Mouse (Mus musculus): ENCODE measurements around the gene AL607142.1.

The AL607142.1 gene

DNA sequence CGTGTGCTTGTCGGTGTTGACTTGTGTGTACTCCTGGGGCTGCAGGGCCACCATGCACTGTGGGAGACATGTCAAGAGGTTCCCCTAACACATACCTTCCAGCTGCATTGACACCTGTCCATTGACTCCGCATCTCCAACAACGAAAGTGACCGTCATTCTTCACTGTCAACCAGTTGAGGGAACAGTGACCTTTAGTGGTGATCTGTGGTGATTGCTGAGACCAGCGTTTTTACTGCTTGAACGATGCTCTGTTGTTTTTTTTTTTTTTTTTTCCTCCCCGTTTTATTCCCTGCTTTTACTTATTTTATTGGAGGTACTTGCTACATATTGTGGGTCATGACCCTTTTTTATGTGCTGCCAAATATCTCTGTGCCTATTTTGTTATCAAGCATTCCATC, 7.3 kb upstream of the AL607142.1 start:
- DNase-seq (ENCODE audit: low spot score): no peak

DNA sequence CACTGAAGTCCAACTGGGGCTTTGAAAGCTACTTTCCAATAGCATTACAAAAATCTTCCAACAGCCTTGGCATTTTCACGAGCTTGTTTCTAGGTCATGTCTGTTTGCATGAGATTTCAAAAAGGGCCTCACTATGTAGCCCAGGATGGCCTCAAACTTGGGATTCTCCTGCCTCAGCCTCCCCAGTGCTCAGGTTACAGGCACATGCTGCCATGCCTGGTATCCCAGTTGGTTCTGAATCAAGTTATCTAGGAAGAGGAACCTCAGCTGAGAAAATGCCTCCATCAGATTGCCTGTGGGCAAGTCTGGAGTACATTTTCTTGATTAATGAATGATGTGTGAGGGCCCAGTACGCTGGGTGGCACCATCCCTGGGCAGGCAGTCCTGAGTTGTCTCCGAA, 6.6 kb upstream of the AL607142.1 start:
- no peak for DNase-seq (ENCODE audit: low spot score)

- DNase-seq (ENCODE audit: low spot score): no peak
These were observed 6.0 kb upstream of the AL607142.1 start for GRCm38 (mm10) chr4:120058794-120059193.

GRCm38 (mm10) chr4:120061727-120062126, 3.1 kb upstream of the AL607142.1 start:
- DNase-seq (ENCODE audit: low spot score): no peak

- DNase-seq (ENCODE audit: low spot score): no peak
These were observed 2.6 kb upstream of the AL607142.1 start for GRCm38 (mm10) chr4:120062198-120062597.

DNA sequence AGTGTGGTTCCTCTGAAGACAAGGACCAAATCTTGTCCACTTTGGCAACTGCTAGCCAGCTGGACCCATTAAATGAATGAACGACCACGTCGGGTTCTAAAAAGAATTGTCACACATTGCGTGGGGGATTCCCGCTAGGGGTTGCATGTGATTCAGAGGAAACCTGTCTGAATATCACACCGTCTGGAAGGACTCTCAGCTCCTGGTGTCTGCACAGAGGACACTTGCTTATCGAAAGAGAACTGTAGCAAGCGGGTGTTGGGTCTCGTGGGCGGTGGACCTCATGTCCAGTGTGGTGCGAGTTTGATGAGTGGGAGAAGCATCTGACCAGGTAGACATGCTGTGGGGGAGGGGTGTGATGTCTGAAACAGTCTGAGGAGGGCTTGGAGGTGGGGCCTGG, 2.0 kb upstream of the AL607142.1 start:
- DNase-seq (ENCODE audit: low spot score): no peak

GRCm38 (mm10) chr4:120063353-120064124, 1.3 kb upstream of the AL607142.1 start:
- no peak for DNase-seq (ENCODE audit: low spot score)

- DNase-seq (ENCODE audit: low spot score): peak; percentile 29
These were observed 2.2 kb downstream of the AL607142.1 start for GRCm38 (mm10) chr4:120066841-120067591.

- DNase-seq (ENCODE audit: low spot score): no peak
These were observed 2.9 kb downstream of the AL607142.1 start for GRCm38 (mm10) chr4:120067592-120068235.

DNA sequence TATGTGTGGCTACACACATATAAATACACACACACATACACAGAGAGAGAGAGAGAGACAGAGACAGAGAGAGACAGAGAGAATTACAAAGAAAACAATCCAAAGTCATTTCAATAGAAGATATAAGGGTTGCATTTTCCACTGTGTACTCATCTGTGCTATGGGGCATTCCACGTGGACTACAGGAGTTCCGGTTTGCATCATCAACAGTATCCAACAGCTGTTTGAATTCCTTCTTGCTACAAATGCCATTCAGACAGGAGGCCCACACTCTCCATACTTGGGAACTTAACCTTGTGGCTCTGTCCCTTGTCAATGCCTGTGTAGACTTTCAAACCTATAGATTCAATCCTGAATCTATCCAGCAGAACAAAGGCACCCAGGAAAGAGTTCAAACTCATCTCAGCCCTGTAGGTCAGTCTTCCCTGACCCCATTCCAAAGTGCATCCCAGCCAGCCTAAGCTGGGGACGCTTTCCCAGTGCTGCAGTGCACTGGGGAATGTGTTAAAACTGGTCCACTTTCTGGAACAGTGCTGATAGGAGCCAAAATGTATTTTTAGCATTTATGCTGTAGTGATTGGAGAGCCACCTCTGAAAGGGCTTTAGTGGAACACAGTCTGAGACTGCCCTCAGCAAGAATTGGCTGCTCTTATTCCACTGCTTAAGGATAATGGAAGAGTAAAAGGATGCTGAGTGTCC, 4.2 kb downstream of the AL607142.1 start:
- DNase-seq (ENCODE audit: low spot score): peak; percentile 16

DNA sequence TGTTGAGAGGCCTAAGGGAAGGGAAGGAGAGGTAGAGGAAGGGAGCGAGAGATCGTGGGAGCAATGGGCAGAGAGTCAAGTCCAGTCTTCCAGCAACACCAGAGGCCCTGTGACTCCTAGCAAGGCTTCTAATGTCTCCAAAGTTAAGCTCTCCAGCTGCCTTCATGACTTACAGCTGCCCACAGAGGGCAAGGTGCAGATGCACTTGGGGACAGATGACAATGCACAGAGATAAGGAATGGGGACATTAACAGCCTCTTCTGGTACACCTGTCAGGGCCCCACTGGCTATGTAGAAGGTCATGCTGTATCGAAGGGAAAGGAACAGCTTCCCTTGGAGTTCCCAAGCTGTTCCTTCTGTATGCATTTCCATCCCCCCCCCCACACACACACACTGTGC, 4.8 kb downstream of the AL607142.1 start:
- no peak for DNase-seq (ENCODE audit: low spot score)

GRCm38 (mm10) chr4:120071411-120071810, 6.6 kb downstream of the AL607142.1 start:
- DNase-seq (ENCODE audit: low spot score): no peak

GRCm38 (mm10) chr4:120071842-120072507, 7.2 kb downstream of the AL607142.1 start:
- DNase-seq (ENCODE audit: low spot score): peak; percentile 55

- DNase-seq (ENCODE audit: low spot score): peak; percentile 18
These were observed 9.3 kb downstream of the AL607142.1 start for GRCm38 (mm10) chr4:120074061-120074460.

- no peak for DNase-seq (ENCODE audit: low spot score)
These were observed 12.5 kb downstream of the AL607142.1 start for GRCm38 (mm10) chr4:120077322-120077721.

GRCm38 (mm10) chr4:120082527-120082926, 17.7 kb downstream of the AL607142.1 start:
- no peak for DNase-seq (ENCODE audit: low spot score)

DNA sequence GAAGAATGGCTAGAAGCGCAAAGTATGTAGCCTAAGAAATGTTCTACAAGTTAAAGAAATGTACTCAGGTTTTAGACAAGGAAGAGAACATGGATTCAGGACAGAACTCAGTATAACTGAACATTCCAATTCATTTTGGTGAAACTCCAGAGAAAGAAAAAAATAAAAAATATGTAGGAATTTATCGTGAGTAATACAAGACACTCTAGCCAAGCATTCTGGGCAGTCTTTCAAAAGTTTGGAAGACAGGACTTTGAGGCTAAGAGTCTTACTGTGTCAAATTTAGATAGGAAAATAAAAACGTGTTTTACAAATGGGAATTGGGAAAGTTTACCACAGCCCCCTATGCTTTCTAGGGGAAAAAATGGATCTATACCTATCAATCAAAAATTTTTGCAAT, 18.9 kb downstream of the AL607142.1 start:
- peak; percentile 92 for DNase-seq (ENCODE audit: low spot score)

DNA sequence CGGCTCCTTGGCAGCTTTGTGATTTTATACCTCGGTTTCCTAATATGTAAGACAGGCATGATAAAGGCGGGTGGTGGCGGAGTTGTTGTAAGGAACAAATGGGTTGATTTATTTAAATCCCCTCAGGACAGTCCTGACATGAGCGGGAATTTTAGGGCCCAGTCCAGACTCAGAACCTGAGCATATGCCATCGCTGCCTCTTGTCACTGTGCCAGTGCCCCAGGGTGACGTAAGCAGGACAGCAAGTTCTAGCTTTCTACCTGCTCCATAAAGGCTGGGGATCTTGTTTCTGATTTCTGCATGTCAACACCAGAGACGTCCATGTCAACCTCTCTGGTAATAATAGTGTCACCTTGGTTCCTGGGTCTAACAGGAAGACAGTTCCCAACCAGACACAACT, 24.7 kb downstream of the AL607142.1 start:
- no peak for DNase-seq (ENCODE audit: low spot score)

GRCm38 (mm10) chr4:120091997-120092783, 27.4 kb downstream of the AL607142.1 start:
- no peak for DNase-seq (ENCODE audit: low spot score)

- no peak for DNase-seq (ENCODE audit: low spot score)
These were observed 32.1 kb downstream of the AL607142.1 start for GRCm38 (mm10) chr4:120096935-120097334.

DNA sequence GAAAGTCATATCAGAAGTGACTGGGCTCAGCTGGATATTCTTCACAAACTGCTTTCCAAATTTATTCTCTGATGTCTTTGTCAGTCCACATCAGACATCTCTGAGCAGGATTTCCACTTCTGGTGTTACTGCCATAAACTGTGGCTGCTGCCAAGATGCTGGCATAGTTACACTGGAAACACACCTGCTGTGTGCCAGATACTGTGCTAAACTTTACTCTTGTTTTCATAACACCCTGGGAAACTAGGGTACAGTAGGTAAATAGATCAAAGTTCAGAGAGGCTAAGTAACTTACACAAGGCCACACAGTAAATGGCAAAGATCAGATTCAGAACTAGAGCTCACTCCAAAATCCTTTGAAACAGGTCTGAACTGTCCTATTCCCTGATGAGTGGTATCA, 36.4 kb downstream of the AL607142.1 start:
- DNase-seq (ENCODE audit: low spot score): peak; percentile 25

All from adipocyte (in vitro differentiated cells).